Mouse (Mus musculus) layer of hippocampus, postnatal 36 days (tissue): ENCODE measurements at regions not wholly inside any gene's neighbourhood (a gene's known extent, or its start where the extent isn't known, plus 50 kb on each side); places are given as distances from the start of the nearest gene placed in this dataset.

Experiments
- DNase-seq, 2 experiments: peaks; one replicate each; pipeline ENCODE4 v3.0.0; 2022

DNA sequence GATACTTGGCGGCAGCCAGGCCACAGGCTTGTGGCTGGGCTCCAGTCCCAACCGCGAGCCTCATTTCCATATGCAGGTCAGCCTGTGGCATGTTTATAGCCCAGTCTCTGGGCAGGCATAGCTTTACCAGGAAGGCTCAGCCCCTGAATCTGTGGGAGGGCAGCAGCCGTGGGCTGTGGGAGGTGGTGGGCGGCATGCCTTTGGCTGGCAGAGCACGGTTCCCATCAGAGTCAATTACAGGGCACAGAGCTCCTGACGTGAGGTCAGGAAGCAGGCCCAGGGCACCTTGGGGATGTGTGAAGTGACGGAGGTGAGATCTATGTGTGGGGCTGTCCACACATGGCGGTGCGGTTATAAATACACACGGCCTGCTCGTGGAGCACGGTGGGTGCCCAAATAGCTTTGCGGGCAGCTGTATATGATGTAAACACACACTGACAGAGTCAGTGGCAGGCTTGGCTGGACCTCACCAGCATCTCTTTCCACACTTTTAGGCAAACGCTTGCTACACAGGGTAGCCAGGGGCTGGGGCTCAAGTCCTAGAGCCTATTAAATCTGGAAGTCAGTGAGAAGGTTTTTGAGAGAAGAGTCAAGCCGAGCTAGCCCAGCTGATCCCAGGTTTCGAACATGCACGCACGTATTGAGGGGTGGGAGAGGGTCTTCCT, 71.8 kb downstream of the Gm525 start:
- no peak for DNase-seq

- DNase-seq: no peak
These were observed 69.0 kb downstream of the Gm525 start for GRCm38 (mm10) chr11:89142527-89143154.
